Mouse (Mus musculus) naive thymus-derived CD4-positive, alpha-beta T cell, adult 5 months (primary cell): ENCODE measurements around the gene Myom1. TPM values are rescaled to one million over a fixed set of nuclear protein-coding genes. Genes with fewer than 3 reads are reported as not detected.

ENCODE experiments used
- polyA plus RNA-seq: library from polyadenylated mRNA; unstranded; fragments of 100-300 nt; shearing (Covaris generic); gene quantifications from one replicate; pipeline ENCODE4 v1.2.1, GENCODE M21; 2017

Myom1 gene
- polyA plus RNA-seq, result 1.9 TPM

DNA sequence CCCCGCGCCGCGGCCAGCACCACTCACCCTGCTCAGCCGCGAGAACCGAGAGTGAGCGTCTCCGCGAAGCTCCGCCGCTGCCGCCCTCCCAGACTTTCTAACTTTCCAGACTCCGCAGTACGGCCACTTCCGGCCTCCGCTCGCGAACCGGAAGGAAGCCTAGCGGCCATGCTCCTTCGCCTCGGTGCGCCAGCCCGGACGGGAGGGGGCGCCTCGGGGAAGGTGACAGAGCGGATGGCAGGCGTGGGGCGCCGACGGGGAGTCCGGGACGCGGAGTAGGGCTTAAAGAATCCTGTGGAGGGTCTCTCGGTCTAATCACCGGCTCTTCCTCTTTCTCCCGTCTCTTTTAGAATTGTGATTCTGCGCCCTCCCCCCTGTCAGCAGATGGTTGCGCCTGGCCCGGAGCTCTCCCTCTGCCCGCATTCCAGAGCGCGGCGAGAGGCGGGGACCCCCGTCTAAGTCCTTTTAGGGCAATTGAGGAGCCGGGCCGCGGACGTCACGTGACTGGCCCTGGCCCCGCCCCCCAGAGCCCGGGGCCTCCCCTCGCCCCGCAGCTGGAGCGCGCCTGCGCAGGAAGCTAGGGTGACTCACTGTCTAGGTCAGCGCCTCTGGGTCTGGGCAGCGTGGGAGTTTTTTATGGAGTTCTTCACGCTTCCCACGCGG lies at the start of gene Myom1:
Gene Myom1 (plus strand): TSS at position 553 of the 663 bp plus-strand sequence.

DNA sequence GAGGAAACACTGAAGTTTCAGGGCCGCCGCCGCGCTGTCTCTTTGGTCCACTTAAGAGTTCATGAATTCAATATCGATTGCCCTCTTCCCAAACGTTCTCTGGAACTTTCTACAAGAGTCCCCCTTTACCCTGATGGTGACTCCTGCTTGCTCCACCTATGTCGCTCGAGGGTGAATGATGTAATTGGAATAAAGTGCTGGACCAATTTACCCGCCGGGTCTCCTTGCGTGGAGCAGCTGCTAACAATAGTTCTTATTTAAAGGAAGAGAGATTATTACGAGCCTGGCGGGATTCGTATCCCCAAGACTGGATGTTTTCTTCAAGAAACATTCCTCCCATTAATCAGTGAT lies 286 bp downstream of the Myom1 start, which contains the start of gene Myl12a:
Gene Myl12a (minus strand): TSS at position 135 of the 351 bp plus-strand sequence.

Other genes with a start within 250 kb of the Myom1 start
- 453 TPM for gene Tgif1, start 149.1 kb upstream of the Myom1 start, polyA plus RNA-seq
- 677 TPM for gene Myl12a, start 245 bp downstream of the Myom1 start, polyA plus RNA-seq
- gene Lpin2, start 179.9 kb downstream of the Myom1 start, polyA plus RNA-seq, result 19.6 TPM